Mouse (Mus musculus) liver, adult (tissue): Measurements from ENCODE around the gene Secisbp2.

Experiments
- GATA4 ChIP-seq: IDR thresholded peaks from 2 replicates; pipeline ENCODE4 v1.6.1; 2014; ENCODE audit warnings: mild to moderate bottlenecking, low read length; ENCODE audit not compliant: insufficient replicate concordance

Gene Secisbp2

GRCm38 (mm10) chr13:51656516-51657235 lies 5.2 kb downstream of the Secisbp2 start:
- no peak for TF ChIP-seq GATA4

DNA sequence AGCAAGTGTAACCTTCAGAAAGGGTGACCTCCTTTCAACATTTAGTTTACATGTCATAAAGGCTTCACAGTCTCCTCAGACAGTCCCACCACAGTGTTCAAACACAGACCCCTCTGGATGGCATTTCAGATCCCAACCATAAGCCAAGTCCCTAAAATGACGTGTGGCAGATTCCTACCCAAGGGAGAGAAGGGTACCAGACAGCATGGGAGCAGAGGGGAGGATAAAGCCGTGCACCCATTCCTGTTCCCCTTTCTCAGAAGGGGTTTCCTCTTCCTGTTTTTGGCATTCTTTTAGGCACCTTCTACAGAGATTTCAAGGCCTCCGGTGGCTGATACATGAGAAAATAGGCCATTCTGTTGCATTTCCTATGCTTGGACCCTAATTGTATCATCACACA lies 6.6 kb downstream of the Secisbp2 start:
- no peak for TF ChIP-seq GATA4

DNA sequence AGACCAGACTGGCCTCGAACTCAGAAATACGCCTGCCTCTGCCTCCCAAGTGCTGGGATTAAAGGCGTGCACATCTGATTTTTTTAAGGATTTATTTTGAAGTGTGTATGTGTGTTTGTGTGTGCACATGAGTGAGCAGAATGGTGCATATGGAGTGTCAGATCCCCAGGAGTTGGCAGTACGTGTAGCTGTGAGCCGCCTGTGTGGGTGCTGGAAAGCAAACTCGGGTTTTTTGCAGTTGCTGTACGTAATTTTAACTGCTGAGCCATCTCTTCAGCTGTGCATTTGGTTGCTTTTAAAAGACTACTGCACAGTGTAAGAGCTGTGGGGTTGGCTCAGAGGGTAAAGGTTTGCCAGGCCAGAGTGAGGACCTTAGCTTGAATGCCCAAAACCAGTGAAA lies 8.1 kb downstream of the Secisbp2 start:
- no peak for TF ChIP-seq GATA4

DNA sequence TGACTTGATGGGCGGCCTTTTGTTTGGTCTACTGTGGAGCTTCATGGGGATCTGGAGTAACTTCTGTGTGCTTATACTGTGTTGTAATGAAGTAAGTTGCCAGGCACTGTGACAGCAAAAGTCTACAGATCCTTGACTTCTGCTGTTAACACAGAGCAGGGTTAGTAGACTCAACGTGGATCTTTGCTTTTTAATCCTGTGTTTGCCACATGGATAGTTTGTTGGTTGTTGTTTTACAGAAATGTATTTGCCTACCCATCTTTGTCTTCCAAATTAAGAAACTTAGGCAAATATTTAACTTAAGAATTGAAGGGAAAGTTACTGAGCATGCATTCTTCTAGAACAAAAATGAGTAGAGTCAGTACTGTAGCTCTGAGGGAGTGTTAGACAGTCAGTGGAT lies 12.1 kb downstream of the Secisbp2 start:
- TF ChIP-seq GATA4, result no peak

- TF ChIP-seq GATA4, result no peak
Measured at GRCm38 (mm10) chr13:51676641-51677040, 25.1 kb downstream of the Secisbp2 start.

GRCm38 (mm10) chr13:51677041-51677440 lies 25.5 kb downstream of the Secisbp2 start:
- TF ChIP-seq GATA4, result no peak

DNA sequence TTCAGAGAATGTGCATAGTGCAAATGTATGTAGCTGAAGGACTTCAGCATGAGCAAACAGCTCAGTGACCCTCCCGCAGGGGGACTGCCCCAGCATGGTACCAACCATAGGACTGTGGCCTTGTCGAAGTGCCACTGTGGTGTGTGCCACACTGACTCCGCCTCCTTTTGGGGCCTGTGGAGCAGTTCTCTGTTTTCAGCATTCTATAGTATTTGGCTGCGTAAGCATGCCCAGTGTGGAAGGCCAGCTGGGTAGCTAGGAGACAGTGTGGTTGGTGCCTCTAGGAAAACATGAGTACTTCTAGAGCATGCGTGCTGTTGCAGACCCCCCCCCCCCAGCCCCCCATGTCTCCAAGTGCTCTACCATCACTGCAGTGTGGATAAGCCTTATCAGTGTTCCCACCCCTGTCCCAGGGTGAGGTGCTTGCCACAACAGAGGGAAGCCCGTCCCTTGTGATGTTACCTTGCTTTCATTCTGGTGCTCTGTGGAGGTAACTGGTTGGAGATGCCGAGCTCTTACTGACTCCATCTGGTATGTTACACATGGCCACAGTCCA lies 26.2 kb downstream of the Secisbp2 start:
- no peak for TF ChIP-seq GATA4

- no peak for TF ChIP-seq GATA4
Measured at GRCm38 (mm10) chr13:51678687-51679086, 27.2 kb downstream of the Secisbp2 start.

- TF ChIP-seq GATA4, result no peak
Measured at GRCm38 (mm10) chr13:51679332-51679731, 27.8 kb downstream of the Secisbp2 start.

- TF ChIP-seq GATA4, result no peak
Measured at GRCm38 (mm10) chr13:51681076-51681475, 29.6 kb downstream of the Secisbp2 start.

DNA sequence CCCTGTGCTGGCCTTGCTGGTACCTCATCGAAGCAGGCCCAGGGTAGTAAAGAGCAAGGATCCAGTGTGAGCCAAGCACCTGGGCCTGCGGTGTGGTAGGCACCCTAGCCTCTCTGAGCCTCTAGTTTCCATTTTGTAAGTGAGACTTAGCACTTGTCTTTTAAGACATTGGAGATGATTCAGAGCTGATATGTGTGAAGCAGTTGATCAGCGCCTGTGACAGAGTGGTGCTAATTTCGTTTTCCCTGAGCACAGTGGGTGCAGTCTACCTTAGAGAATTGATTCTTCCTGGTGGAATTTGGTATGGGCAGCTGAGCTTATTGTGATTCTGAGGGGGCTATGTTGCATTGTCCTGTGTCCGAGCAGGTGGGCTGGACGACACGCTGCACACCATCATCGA lies 30.1 kb downstream of the Secisbp2 start:
- no peak for TF ChIP-seq GATA4

DNA sequence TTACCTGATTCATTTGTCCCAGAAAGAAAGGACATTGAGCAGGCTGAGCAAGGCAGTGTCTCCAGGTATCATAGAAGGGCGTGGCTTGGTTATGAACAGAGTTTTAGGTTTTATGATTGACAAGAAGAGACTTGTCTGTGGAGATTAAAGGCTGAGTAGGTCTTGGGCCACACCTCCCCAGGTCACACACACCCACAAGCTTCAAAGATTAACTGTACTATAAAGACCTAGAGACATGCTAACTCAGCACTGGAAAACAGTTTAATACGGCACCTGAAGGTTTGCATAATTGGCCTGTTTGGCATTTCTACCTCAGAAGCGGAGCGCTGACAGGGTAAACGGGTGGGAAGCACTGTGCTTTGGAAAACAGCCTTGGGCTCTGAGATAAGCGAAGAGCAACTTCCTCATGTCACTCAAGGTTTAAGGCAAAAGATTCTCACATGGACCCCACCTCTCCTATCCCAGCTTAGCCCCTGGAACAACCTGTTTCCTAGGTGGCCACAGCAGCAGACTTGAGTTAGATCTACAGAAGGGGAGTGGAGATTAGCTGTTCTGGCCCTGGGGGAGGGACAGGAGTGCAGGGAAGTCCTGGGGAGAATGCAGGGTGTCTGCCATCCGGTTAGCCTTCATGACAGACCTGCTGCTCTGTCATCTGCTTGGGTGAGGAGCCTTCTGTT lies 33.9 kb downstream of the Secisbp2 start:
- no peak for TF ChIP-seq GATA4

GRCm38 (mm10) chr13:51686966-51687365 lies 35.5 kb downstream of the Secisbp2 start:
- no peak for TF ChIP-seq GATA4

- TF ChIP-seq GATA4, result no peak
Measured at GRCm38 (mm10) chr13:51688688-51689087, 37.2 kb downstream of the Secisbp2 start.

- no peak for TF ChIP-seq GATA4
Measured at GRCm38 (mm10) chr13:51696481-51696880, 45.0 kb downstream of the Secisbp2 start.

GRCm38 (mm10) chr13:51697455-51697854 lies 46.0 kb downstream of the Secisbp2 start:
- no peak for TF ChIP-seq GATA4
